Mouse (Mus musculus) frontal cortex, postnatal 10 days (tissue): ENCODE measurements at regions not wholly inside any gene's neighbourhood (a gene's known extent, or its start where the extent isn't known, plus 50 kb on each side); places are given as distances from the start of the nearest gene placed in this dataset.

Experiments used
- DNase-seq, 2 experiments: peaks; one replicate each; pipeline ENCODE4 v3.0.0; 2022; ENCODE audit warnings: low spot score in 2 of 2, mixed read lengths in 1 of 2

DNA sequence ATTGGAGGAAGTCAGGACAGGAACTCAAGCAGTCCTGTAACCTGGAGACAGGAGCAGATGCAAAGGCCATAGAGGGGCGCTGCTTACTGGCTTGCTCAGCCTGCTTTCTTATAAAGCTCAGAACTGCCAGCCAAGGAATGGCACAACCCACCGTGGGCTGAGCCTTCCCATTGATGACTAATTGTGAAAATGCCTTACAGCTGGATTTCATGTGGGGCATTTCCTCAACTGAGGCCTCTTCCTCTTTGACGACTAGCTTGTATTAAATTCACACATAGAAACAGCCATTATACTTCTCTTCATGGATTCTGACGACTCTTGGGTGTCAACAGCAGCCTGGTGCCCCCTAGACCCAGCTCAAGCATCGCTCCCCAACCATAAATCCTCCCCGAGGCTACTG lies 66.4 kb upstream of the Gdf10 start:
- DNase-seq = no peak

DNA sequence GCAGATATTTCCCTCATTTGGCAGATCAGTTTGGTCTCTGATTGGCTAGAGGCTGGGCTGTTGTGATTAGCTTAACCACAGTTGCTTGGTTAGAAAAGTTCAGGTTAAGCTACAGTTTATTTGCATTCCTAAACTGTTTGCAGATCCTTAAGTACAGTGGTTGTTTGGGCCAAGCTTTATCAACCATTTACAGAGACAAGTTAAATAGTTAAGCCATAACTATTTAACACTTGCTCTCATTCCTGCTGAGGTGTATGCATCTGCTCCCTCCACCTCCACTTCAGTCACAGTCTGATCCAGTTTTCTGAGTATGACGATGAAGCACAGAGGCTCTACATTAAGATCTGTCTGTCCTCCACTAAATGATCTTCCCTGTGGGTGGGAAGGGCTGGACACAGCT lies 58.6 kb upstream of the Gdf10 start:
- no peak for DNase-seq

- no peak for DNase-seq
Measured at GRCm38 (mm10) chr14:33865746-33866145, 57.6 kb upstream of the Gdf10 start.

DNA sequence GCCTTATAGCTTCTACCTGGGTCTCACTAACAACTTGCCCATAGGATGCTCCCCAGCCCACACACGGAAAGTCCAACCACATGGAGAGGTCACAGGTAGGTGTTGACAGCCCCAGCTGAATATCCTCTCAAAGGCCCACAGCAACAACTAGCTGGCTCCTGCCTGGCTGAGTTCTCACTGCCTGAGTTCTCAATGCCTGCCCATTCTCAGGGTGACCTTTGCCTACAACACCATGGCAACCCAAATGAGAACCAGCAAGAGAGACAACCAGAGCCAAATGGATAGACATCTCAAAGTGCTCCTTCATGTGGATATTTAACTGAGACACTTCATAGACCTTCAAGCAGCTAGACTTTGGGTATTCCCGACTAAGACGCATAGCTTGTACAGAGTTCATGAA lies 55.7 kb upstream of the Gdf10 start:
- DNase-seq = no peak
